Mouse (Mus musculus): ENCODE measurements around the gene Camk2b. TPM values are rescaled to one million over a fixed set of nuclear protein-coding genes. Genes with fewer than 3 reads are reported as not detected.
A peak's percentile ranks its signal among the peaks of the same experiment; 100 is the strongest.

Gene Camk2b
- polyA plus RNA-seq, 1 experiment from 2014 or later = 0.81 TPM

GRCm38 (mm10) chr11:6065046-6065521 is 1.1 kb downstream of the Camk2b start:
- Histone ChIP-seq H3K4me1 (peaks cover 42% of the 10 kb centered on the region), H3K27me3 (ENCODE audit: low read depth, poor library complexity, severe bottlenecking) (peaks cover 87% of the 10 kb centered on the region), H3K27ac (replicated peaks) (no peak overlapping the region), H3K36me3 (no peaks in the 10 kb centered on the region), H3K9me3 (replicated peaks) (no peaks in the 10 kb centered on the region), H3K4me3 (peak overlapping the region; percentile 59)
- WGBS = 1% methylated on average over 51 of the region's 55 CpGs
- no peak for DNase-seq (ENCODE audit: low spot score)

- no peak overlapping the region for H3K27ac ChIP-seq (replicated peaks)
- 4% methylated on average over 30 of the region's 30 CpGs for WGBS
Measured at GRCm38 (mm10) chr11:6064215-6065045, 1.7 kb downstream of the Camk2b start.

GRCm38 (mm10) chr11:6063501-6064214 is 2.5 kb downstream of the Camk2b start:
- Histone ChIP-seq H3K9me3 (replicated peaks) (no peaks in the 10 kb centered on the region), H3K27me3 (ENCODE audit: low read depth, poor library complexity, severe bottlenecking) (peaks cover 73% of the 10 kb centered on the region), H3K36me3 (no peaks in the 10 kb centered on the region), H3K27ac (replicated peaks) (no peak overlapping the region), H3K4me3 (0 out of 2 replicates have a peak overlapping the region, but pooled peaks have one; percentile 59), H3K4me1 (peaks cover 40% of the 10 kb centered on the region)
- DNase-seq (ENCODE audit: low spot score) = no peak
- 51% methylated on average over 17 of the region's 17 CpGs for WGBS

More at GRCm38 (mm10) chr11:6064215-6065045, 1.7 kb downstream of the Camk2b start:
- Histone ChIP-seq H3K27me3 (ENCODE audit: low read depth, poor library complexity, severe bottlenecking) (peaks cover 81% of the 10 kb centered on the region), H3K36me3 (no peaks in the 10 kb centered on the region), H3K4me3 (peak overlapping the region; percentile 59), H3K9me3 (replicated peaks) (no peaks in the 10 kb centered on the region), H3K4me1 (peaks cover 42% of the 10 kb centered on the region)
- DNase-seq (ENCODE audit: low spot score) = no peak

- Histone ChIP-seq H3K36me3 (no peaks in the 10 kb centered on the region), H3K4me3 (no peak overlapping the region), H3K4me1 (peaks cover 34% of the 10 kb centered on the region), H3K9me3 (replicated peaks) (no peaks in the 10 kb centered on the region), H3K27ac (replicated peaks) (no peak overlapping the region), H3K27me3 (ENCODE audit: low read depth, poor library complexity, severe bottlenecking) (peaks cover 67% of the 10 kb centered on the region)
- no peak for DNase-seq (ENCODE audit: low spot score)
- 86% methylated on average over 7 of the region's 7 CpGs for WGBS
Measured at GRCm38 (mm10) chr11:6063065-6063464, 3.1 kb downstream of the Camk2b start.

GRCm38 (mm10) chr11:6062329-6062728 is 3.8 kb downstream of the Camk2b start:
- Histone ChIP-seq H3K9me3 (replicated peaks) (no peaks in the 10 kb centered on the region), H3K27me3 (ENCODE audit: low read depth, poor library complexity, severe bottlenecking) (peaks cover 60% of the 10 kb centered on the region), H3K4me1 (peaks cover 32% of the 10 kb centered on the region), H3K27ac (replicated peaks) (no peak overlapping the region), H3K4me3 (no peak overlapping the region), H3K36me3 (no peaks in the 10 kb centered on the region)
- DNase-seq (ENCODE audit: low spot score) = no peak
- WGBS = 91% methylated on average over 11 of the region's 11 CpGs

GRCm38 (mm10) chr11:6061891-6062290 is 4.3 kb downstream of the Camk2b start:
- DNase-seq (ENCODE audit: low spot score) = no peak
- Histone ChIP-seq H3K27me3 (ENCODE audit: low read depth, poor library complexity, severe bottlenecking) (peaks cover 55% of the 10 kb centered on the region), H3K27ac (replicated peaks) (no peak overlapping the region), H3K4me3 (no peak overlapping the region), H3K36me3 (no peaks in the 10 kb centered on the region), H3K9me3 (replicated peaks) (no peaks in the 10 kb centered on the region), H3K4me1 (peaks cover 32% of the 10 kb centered on the region)
- 89% methylated on average over 5 of the region's 5 CpGs for WGBS

- WGBS = 92% methylated on average over 10 of the region's 10 CpGs
Measured at GRCm38 (mm10) chr11:6059162-6059561, 7.0 kb downstream of the Camk2b start.

GRCm38 (mm10) chr11:6053386-6053785 is 12.8 kb downstream of the Camk2b start:
- no peak for DNase-seq (ENCODE audit: low spot score)
- 90% methylated on average over 8 of the region's 8 CpGs for WGBS
- H3K27ac ChIP-seq (replicated peaks) = no peak overlapping the region

More at GRCm38 (mm10) chr11:6059162-6059561, 7.0 kb downstream of the Camk2b start:
- Histone ChIP-seq H3K36me3 (no peaks in the 10 kb centered on the region), H3K27ac (replicated peaks) (no peak overlapping the region), H3K4me1 (peaks cover 11% of the 10 kb centered on the region), H3K9me3 (replicated peaks) (no peaks in the 10 kb centered on the region), H3K4me3 (no peak overlapping the region), H3K27me3 (ENCODE audit: low read depth, poor library complexity, severe bottlenecking) (peaks cover 28% of the 10 kb centered on the region)
- DNase-seq (ENCODE audit: low spot score) = no peak

GRCm38 (mm10) chr11:6050066-6050560 is 16.0 kb downstream of the Camk2b start:
- H3K27me3 ChIP-seq (ENCODE audit: low read depth, poor library complexity, severe bottlenecking) = no peaks in the 10 kb centered on the region
- H3K4me1 ChIP-seq = no peaks in the 10 kb centered on the region
- WGBS = 80% methylated on average over 4 of the region's 4 CpGs
- no peaks in the 10 kb centered on the region for H3K9me3 ChIP-seq (replicated peaks)
- H3K36me3 ChIP-seq = no peaks in the 10 kb centered on the region
- no peak overlapping the region for H3K27ac ChIP-seq (replicated peaks)
- DNase-seq (ENCODE audit: low spot score) = no peak
- no peak overlapping the region for H3K4me3 ChIP-seq

More at GRCm38 (mm10) chr11:6053386-6053785, 12.8 kb downstream of the Camk2b start:
- no peaks in the 10 kb centered on the region for H3K9me3 ChIP-seq (replicated peaks)
- H3K36me3 ChIP-seq = no peaks in the 10 kb centered on the region
- H3K4me3 ChIP-seq = no peak overlapping the region
- no peaks in the 10 kb centered on the region for H3K4me1 ChIP-seq
- no peaks in the 10 kb centered on the region for H3K27me3 ChIP-seq (ENCODE audit: low read depth, poor library complexity, severe bottlenecking)

GRCm38 (mm10) chr11:6048208-6048607 is 18.0 kb downstream of the Camk2b start:
- Histone ChIP-seq H3K9me3 (replicated peaks) (no peaks in the 10 kb centered on the region), H3K27ac (replicated peaks) (no peak overlapping the region), H3K4me3 (no peak overlapping the region), H3K27me3 (ENCODE audit: low read depth, poor library complexity, severe bottlenecking) (no peaks in the 10 kb centered on the region), H3K36me3 (no peaks in the 10 kb centered on the region), H3K4me1 (no peaks in the 10 kb centered on the region)
- WGBS = 84% methylated on average over 9 of the region's 9 CpGs
- DNase-seq (ENCODE audit: low spot score) = no peak

GRCm38 (mm10) chr11:6038929-6039328 is 27.2 kb downstream of the Camk2b start:
- H3K27ac ChIP-seq (replicated peaks) = 0 out of 2 replicates have a peak overlapping the region, but pooled peaks have one; percentile 6
- DNase-seq (ENCODE audit: low spot score) = no peak

GRCm38 (mm10) chr11:6037686-6038085 is 28.5 kb downstream of the Camk2b start:
- no peak overlapping the region for H3K4me3 ChIP-seq
- 95% methylated on average over 7 of the region's 7 CpGs for WGBS
- no peak overlapping the region for H3K27ac ChIP-seq (replicated peaks)
- H3K9me3 ChIP-seq (replicated peaks) = no peaks in the 10 kb centered on the region
- peaks cover 14% of the 10 kb centered on the region for H3K4me1 ChIP-seq
- H3K36me3 ChIP-seq = no peaks in the 10 kb centered on the region
- H3K27me3 ChIP-seq (ENCODE audit: low read depth, poor library complexity, severe bottlenecking) = no peaks in the 10 kb centered on the region
- no peak for DNase-seq (ENCODE audit: low spot score)

More at GRCm38 (mm10) chr11:6038929-6039328, 27.2 kb downstream of the Camk2b start:
- Histone ChIP-seq H3K27me3 (ENCODE audit: low read depth, poor library complexity, severe bottlenecking) (no peaks in the 10 kb centered on the region), H3K36me3 (no peaks in the 10 kb centered on the region), H3K9me3 (replicated peaks) (no peaks in the 10 kb centered on the region), H3K4me1 (peaks cover 14% of the 10 kb centered on the region), H3K4me3 (no peak overlapping the region)
- WGBS = 62% methylated on average over 7 of the region's 7 CpGs

Data from midbrain, embryonic 10.5 days (tissue).